Mouse (Mus musculus) left cerebral cortex, postnatal 4 days (tissue): ENCODE data around the gene Trak1. TPM values are rescaled to one million over a fixed set of nuclear protein-coding genes. Genes with fewer than 3 reads are reported as not detected.

Experiments used
- DNase-seq: peaks from one replicate; pipeline ENCODE4 v3.0.0-alpha.2; 2022
- intact Hi-C: fragments of 180-260 bp; cut with DNase I; formaldehyde crosslinking; loops from one replicate; pipeline ENCODE4 v1.15.1; 2025
- total RNA-seq, 2 experiments: library from RNA; stranded (reverse); gene quantifications; 2 replicates each; pipeline ENCODE4 v1.2.3; 2021

Gene Trak1
- 100 to 1,000 TPM; 208 to 215 TPM for total RNA-seq

DNA sequence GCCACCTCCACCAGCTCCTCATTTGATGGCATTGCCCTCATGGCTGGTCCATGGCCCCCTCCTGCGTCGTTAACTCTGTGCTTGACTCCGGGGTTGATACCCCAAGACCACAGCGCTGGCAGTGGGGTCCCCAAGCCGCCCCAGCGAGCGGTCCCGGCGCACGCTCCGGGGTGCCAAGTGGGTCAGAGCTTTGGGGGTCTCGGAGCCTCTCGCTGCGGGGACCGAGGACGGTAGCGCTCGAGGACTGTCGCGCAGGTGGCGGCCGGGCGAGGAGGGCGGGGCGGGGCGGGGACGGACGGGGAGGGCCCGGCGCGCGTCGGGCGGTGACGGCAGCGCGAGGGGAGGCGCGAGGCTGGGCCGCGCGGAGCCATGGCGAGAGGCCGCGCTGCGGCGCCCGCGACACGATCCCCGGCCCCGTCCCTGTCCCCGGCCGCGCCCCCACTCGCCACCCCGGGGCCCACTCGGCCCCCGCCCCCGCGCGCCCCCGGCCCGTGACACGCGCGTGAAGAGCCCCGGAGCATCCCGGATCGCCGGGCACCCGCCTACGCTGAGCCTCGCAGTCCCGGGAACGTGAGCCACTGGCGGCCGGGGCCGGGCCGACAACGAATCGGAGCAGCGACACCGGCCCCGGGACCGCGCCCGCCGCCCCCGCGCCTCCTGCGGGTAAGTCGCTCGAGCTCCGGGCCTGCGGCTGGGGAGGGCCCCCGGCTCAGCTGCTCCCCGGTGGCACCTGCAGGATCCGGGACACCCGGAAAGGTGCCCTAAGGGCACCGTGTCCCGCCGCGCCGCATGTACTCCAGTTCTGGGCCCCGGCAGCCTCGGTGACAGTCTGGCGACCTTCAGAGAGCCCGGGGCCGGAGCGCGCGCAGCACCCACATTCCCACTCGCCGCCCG, at the start of gene Trak1:
Gene Trak1 (plus strand): TSS at position 332 of the 894 bp plus-strand sequence.
- intact Hi-C loops: loop anchor here (5.0 kb wide), 2 partner anchors 60 to 75 kb away; no protein-coding TSS in a partner anchor
- peak; percentile 68 for DNase-seq

DNA sequence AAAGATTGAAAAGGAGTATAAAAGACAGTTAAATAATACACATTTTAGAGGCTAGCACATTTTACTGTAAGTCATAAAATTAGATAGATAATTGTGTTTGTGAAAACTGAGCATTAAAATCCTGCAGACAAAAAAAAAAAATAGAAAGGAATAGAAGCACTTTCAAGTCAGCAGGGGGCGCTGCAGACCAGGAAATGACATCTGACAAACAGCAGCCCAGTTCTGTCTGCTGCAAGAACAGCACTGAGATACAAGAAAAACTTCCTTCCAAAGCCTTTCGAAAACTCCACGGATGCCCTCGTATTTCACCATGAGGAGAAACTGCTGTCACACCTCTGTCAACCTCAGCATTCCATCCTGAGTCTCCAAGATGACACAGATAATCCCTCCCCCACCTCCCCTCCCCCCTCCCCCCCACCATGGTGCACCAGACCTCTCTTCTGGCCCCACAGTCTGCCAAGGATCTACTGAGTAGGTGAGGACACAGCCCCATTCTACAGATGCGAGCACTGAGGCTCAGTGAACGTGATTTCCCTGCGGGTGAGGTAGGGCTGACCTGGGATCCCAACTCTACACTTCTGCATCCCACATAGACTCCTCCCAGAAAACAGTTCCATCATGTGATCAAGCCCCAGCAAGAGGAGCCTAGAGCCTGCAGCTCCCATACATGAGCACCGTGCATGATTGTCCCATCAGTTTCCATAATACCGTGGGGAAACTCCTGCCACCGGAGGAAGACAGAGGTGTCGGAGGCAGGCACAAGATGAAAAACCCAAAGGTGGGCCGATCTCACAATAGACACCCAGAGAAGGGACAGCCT, 49.1 kb upstream of the Trak1 start:
- intact Hi-C loops: no loop called here
- DNase-seq: peak; percentile 91

DNA sequence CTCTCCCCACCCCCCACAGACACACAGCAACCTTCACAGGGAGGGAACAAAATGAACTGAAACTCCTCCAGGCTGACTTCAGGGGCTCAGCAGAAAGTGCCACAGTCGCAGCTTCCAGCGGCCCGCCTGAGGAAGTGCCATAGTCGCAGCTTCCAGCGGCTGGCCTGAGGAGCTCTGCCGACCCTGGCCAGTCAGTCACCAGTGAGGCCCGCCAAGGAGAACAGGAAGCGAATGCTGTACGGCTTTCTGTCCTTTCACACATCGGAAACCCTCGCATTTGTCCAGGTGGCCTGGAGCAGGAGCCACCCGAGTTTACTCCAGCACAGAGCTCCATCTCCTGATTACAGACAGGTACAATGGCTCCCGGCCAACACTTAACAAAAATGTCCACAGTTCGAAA, 47.5 kb upstream of the Trak1 start:
- intact Hi-C loops: no loop called here
- DNase-seq: no peak

DNA sequence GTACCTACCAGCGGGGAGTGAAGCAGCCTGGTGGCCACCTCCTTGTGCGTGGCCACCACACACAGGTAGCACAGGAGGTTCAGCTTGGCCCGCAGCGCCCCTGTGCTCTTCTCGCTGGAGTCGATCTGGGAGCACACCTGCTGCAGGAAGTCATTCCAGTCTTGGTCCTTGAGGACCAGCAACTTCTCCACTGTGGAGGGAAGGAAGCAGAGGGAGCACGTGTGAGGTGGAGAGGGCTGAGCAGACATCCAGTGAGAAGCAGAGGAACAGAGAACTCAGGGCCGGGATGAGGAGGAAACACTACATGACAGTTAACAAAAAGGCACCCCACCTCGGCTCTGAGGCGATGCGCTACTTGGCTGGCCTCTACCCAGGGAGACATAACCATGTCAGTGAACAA, 46.4 kb upstream of the Trak1 start:
- intact Hi-C loops: no loop called here
- no peak for DNase-seq

DNA sequence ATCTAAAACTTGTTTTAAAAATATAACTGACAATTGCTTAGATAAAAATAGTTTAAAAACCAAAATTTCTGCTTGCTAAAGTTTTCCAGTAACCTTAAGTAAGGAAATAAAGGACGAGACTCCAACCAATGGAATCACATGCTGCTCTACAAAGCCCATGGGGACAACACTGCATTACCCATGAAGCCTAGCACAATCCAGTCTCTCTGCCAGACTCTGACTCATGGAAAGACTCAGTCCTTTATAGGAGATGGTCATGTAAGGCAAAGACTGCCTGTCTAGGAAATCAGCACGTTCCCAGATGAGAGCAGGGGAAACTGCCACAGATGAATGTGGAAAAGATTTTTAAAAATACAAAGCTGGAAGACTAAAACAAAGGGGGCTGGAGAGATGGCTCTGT, 43.3 kb upstream of the Trak1 start:
- DNase-seq: no peak
- intact Hi-C loops: no loop called here

DNA sequence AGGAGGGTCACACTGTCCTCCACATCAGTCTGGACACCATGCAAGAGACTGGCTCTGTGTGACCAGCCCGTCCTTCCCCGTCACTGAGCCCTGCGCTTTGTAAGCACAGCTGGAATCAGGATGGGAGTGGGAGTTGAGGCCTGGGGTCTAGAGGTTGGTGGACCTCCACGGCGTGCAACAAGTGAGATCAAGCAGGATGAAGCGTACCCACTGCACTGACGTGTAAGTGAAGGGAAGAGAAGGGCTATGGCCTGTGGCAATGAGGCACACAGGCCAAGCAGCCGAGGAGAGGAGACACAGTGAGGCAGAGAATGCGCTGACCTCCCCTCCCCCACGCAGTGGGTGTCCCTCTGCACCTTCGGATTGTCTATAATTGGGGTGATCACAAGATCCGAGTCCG, 42.5 kb upstream of the Trak1 start:
- DNase-seq: no peak
- intact Hi-C loops: no loop called here

DNA sequence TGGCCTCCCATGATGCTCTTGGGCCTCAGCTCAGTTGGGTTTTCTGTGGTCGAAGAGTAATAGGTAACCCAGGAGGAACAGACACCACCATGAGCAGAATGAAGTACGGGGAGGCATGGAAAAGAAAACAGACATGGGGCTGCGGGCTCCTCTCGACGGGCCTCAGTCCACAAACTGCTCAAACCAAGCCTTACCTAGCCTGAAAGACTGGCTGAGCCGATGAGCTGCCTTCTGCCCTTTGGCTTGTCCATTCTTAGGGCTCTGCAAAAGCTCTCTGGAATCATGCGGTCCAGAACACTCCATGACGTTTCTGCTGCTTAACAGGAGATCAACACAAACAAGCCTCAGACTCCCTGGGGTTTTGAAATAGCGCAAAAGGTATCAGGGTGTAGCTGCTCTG, 40.2 kb upstream of the Trak1 start:
- intact Hi-C loops: no loop called here
- no peak for DNase-seq

DNA sequence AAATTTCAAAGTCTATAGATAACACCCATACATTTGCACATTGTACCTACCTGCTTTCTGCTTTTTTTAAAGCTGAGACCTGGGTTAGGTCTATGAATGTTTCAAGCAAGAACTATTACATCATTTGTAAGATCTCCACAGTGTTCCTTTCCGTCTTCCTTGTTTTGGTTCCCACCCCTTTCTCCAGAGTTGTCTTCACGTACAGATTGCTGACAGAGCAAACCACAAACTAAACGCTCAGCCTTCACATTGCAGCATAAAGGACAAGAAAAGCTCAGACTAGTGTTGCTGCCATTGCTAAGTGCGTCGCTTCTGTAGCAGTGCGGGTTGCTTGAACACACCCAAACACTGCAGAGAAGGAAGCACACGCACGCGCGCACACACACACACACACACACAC, 32.0 kb upstream of the Trak1 start:
- no peak for DNase-seq

DNA sequence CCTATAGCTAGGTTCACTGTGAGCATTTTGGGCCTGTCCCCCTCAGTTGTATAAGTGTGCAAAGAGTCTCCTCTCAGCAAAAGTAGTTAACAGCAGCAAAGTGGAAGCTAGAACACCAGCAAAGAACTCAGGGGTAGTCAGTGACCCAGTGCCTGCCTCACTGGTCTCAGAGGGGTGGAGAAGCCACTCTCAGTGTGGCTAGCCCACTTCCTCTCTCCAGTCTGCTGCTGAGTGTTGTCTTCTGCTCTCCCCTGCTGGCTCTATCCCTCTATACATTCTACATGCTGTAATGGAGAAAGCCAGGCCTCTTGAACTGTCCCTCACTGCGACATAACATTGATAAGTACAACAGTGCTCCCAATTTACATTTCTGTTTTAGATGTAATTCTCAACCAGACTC, 26.2 kb upstream of the Trak1 start:
- no peak for DNase-seq
- intact Hi-C loops: no loop called here

More for the DNA sequence above, 32.0 kb upstream of the Trak1 start:
- intact Hi-C loops: loop anchor here (10.0 kb wide), 1 partner anchor 189 kb away; no protein-coding TSS in a partner anchor

DNA sequence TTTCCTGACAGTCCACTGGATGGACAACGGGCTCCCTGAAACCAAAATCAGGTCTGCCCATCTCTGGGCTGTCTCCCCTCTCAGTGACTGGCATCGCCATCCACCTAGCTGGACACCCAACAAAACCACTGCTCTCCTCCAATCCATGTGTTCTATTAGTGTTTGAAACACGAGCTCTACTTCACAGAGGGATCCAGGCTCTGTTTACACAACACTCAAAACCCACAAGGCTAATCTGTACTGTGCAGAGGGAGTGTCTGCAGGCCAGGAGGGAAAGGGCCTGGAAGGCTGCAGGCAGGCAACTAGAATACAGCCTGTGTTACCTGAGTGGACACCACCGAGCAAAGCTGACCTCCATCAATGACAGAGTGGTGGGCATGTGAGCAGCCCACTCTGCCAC, 25.7 kb upstream of the Trak1 start:
- intact Hi-C loops: no loop called here
- DNase-seq: no peak

DNA sequence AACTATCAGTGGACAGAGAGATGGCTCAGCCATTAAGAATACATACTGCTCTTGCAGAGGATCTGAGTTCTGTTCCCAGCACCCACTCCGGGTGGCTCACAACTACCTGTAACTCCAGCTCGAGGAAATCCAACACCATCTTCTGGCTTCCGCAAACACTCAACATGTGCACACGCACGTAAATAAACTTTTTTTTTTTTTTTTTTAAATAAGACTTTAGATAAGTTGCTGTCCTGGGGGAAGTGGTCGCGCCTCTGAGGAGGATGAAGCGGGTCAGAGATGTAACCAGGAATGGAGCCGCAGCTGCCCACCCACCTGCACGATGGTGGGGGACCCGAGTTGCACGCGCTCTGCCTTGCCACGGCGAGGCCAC, 20.6 kb upstream of the Trak1 start:
- intact Hi-C loops: loop anchor here (5.0 kb wide), 1 partner anchor 96 kb away; no protein-coding TSS in a partner anchor
- DNase-seq: no peak

DNA sequence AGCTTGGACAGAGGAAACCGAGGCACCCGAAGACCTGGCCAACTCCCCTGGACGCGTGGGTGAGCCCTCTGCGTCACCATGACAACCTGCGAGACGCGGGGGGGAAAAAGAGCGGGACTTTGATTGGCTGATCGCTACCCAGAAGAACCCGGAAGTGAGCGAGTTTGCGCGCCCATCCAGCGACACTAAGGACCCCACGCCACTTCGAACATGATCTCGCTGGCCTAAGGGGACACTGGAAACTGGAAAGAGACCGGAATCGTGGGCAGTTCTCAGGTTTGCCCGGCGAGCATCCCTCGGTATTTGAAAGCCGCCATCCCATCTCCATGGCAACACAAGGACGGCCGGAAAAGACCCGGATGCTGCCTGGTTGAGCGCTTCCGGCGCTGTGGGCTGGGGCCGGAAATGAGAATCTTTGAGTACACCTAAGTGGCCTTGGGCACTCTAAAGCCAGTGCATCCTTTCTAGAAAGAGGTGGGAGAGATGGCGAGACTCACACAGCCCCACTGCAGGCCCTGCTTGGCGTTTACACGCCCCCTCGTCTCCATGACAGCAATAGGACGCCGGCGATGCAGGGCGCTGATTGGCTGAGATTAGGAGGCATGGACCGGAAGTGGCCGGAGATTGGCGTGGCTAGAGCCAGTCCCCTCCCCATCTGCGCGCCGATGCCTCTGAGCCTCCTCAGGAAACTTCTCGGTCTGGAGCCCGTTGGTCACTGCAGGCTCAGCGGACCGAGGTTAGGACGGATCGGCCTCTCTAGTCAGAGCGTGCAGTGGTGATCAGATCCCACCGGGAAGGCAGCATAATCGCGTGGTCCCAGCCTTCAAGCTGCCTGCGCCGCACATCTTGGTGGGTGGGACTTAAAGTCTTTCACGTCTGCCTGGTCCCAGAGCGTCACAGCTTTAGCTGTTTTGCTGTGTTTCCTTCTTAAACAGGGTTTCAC, 19.9 kb upstream of the Trak1 start, which contains the start of gene Ulk4:
Gene Ulk4 (minus strand): TSS at position 80 of the 943 bp plus-strand sequence.
- intact Hi-C loops: loop anchor here (5.0 kb wide), 1 partner anchor 95 kb away; no protein-coding TSS in a partner anchor
- peak; percentile 93 for DNase-seq

DNA sequence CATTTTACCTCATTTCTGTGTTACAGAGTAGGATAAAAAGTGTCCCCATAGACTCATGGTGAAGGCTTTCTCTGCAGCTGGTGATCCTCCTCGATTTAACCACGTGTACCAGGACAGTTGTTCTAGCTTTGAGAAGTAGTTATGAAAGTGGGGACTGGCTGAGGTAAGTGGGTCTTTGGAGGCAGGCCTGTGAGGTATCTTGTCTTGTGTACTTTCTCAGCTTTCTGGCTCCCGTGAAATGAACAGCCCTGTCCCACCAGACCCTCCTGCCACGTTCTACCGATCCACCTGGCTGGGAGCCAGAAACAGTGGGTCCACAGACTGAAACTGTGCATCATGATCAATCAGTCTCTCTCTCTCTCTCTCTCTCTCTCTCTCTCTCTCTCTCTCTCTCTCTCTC, 18.1 kb upstream of the Trak1 start:
- intact Hi-C loops: loop anchor here (5.0 kb wide), 1 partner anchor 93 kb away; no protein-coding TSS in a partner anchor

DNA sequence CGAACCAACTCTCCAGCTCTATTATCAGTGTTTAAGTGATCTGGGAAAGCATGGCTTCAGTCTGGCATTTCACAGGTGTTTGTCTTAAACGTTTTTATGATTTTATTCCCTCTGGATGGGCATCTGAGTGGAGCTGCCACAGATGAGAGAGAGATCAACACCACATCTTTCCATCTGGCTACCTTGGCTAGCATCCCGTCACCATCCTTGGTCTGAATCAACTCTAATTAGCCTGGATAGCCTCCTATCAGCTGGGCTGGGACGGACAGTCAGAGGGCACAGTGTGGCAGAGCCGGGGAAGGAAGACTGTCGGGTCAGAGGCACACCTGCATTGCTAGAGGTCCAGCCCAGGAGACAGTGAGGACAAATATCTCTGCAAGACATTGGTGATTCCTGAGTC, 15.4 kb upstream of the Trak1 start:
- DNase-seq: no peak
- intact Hi-C loops: no loop called here

More for the DNA sequence above, 18.1 kb upstream of the Trak1 start:
- no peak for DNase-seq

DNA sequence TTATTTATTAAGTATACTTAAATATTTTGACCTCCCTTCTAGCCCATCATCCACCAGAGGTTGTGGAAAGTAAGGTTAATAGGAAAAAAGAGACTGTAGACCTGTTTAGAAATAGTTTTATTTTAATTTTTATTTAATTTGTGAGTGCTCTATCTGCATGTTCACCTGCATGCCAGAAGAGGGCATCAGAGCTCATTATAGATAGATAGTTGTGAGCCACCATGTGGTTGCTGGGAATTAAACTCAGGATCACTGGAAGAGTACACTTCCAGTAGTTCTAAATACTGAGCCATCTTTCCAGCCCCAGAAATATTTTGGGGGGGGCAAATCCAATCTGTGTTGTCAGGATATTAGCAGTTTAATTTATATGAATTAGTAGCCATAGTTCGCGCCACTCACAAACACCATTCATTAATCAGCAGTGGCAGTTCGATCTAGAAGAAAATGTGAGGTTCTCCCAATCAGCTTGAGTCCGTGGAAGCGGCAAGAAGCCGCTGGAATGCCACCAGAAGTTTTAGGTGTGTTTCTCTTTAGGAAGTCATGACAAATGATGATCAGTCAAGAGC, 13.6 kb upstream of the Trak1 start:
- intact Hi-C loops: no loop called here
- DNase-seq: no peak

DNA sequence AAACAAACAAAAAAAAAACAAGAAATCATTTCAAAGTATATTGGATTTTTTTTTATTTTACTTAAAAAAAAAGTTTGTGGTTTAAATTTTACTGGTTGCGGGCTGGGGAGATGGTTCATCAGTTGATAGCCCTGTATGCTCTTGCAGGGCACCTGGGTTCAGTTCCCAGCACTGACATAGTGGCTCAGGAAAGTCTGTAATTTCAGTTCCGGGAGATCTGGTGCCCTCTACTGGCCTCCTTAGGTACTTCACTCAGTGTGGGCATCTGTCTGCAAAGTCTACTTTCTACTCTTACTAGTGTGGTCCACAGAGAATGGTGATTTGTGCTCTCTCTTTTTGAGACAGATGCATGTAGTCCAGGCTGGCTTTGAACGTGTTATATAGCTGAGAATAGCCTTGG, 12.9 kb upstream of the Trak1 start:
- peak; percentile 32 for DNase-seq
- intact Hi-C loops: no loop called here

DNA sequence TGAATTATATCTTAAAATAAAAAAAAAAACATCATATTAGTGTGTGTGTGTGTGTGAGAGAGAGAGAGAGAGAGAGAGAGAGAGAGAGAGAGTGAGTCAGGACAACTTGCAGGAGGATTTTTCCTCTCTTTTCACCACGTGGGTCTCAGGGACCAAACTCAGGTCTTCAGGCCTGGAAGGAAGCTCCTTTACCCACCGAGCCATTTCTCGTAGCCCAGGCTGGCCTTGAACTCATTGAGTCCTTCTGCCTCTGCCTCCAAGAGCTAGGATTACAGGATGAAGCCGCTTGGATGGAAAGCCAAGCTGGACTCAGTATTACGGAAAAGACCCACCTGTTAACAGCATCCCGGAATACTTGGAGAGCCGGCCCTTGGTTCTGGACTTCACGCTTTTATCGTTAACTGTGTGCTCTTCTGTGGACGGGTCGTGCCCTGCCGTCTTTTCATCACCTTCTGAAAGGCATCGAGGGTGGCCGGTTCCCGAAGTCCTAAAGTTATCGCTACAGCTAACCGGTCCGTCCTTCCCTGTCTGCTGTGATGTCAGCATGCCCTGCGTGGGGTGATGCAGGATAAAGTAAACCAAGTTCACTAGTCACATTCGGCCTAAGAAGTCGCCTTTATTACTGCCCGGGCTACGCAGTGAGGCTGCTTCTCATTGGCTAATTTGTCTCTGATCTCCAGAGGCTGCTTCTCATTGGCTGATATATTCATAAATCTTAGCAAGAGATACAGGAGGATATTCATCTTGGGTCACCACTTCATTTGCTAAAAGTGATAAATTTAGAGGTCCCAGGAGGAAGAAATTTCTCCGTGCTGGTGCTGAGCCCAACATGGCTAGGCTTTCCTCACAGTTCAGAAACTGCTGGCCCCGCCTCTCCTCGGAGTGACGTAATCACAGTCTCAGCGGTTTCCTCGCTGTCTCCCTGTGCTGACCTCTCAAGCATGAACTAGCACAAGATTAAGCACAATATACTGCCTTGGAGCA, 11.7 kb upstream of the Trak1 start:
- DNase-seq: peak; percentile 54

DNA sequence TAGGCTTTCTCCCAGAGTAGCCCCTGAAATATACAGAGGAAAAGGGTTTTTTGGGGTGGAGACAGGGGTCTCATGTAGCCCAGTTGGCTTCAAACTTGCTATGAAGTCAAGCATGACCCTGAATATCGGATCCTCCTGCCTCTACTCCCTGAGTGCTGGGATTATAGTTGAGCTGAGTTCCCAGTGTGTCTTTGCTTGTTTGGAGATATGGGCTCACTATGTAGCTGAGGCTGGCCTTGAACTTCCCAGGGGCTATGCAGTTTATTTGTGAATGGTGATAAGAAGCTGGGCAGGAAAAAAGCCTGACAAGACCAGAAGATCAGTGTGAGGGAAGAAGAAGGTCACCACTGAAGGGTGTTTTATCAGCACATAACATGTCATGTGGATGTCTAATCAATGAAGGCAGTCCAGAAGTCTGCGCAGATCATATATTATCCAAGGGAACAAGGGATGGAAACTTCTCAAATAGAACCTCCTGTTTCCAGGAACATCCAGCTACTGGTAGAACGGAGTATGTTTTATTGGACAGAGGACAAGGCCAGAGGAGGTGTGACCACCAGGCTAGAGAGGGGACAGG, 10.9 kb upstream of the Trak1 start:
- DNase-seq: no peak
- intact Hi-C loops: no loop called here

More for the DNA sequence above, 11.7 kb upstream of the Trak1 start:
- intact Hi-C loops: no loop called here
